Mouse (Mus musculus) A20 (cell line): Measurements from ENCODE around the gene Zdhhc14.
"Not testable (repeated sequence)": the region's sequence is repeated elsewhere in the genome, so short reads cannot be mapped to it uniquely, and the experiment has no call there.

Experiments used
- DNase-seq: peaks from one replicate; pipeline ENCODE4 v3.0.0-alpha.2; 2011; ENCODE audit warnings: low read depth, low spot score

The Zdhhc14 gene

DNA sequence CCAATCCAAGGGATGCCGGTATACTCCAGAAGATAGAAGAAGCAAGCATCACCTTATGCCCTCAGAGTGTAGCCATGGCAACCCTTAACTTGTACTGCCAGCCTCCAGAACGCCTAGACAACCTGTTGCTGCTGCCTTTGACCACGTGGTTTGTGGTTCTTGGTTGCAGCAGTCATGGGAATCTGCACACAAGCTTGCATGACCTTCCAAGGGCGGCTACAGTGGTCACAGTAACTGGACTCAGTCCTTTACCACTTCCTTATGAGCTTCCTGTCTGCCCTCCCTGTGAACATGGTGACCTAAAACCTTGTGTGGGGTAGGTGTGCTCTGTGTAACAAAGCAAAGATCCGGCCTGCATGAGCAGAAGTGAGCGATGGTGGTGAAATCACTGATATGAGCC lies 109.6 kb downstream of the Zdhhc14 start:
- DNase-seq, result no peak

- DNase-seq, result no peak
Observed at GRCm38 (mm10) chr17:5606151-5606591, 113.8 kb downstream of the Zdhhc14 start.

- DNase-seq, result no peak
Observed at GRCm38 (mm10) chr17:5607352-5607751, 115.0 kb downstream of the Zdhhc14 start.

GRCm38 (mm10) chr17:5609875-5610552 lies 117.7 kb downstream of the Zdhhc14 start:
- no peak for DNase-seq

DNA sequence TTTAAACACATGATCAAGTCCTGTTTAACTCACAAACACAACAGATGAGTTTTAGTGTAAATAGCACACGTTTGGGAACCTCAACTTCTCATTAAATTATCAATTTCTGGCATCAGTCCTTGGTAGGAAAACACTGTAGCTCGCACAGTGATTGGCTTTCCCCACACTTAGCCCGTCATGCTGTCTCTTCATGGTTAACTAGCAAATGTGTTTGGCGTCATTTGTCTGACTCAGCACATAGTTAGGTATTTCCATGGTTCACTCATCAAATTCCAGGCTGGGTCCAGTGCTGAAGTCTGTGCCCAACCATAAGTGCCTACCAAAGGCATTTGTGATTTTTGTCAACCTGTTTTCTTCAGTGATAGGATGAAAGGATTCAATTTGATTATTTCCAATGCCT lies 119.9 kb downstream of the Zdhhc14 start:
- no peak for DNase-seq

DNA sequence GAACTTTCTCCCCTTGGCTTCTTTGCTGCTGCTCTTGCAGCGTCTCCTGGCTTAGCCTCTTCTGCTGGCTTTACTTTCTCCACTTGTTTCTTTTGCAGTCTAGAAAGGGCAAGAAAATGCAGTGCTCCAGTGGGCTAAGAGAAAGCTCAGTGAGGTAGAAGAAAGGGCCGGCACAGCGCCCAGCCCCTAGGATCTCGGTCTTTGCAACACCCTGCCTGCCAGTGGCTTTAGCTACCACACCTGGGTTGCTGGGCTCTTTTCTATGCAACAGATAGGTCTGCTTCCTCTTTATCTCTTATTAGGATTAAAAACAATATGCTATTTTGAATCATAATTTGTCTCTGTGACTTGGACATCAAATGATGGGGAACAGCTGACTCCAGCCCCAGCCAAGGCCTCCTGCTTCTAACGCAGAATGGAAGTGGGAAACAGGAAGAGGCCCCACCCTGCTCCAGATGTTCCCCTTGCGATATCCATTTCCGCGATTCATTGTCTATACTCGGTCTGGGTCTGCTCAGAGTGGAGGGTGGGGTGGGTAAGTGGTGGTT lies 122.5 kb downstream of the Zdhhc14 start:
- DNase-seq, result peak; percentile 43

GRCm38 (mm10) chr17:5621626-5622591 lies 129.6 kb downstream of the Zdhhc14 start:
- DNase-seq, result no peak

DNA sequence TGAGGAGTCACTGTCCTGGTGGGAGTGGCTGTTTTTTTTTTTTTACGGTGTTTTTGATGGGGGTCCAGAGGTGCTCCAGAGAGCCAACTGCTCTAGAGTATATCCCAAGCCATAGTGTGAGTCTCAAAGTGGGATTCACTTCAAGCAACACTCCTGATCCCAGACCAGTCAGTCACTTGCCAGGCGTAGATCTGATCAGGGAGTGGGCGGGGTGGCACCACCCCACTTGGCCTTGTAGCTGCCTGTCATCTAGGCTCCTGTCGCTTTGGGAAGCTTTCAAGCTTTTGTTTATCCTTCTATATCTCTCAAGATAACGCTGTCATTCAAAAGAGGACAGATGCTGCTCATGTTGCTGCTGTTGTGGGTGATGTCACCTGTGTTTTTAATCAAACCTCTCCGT lies 130.4 kb downstream of the Zdhhc14 start:
- DNase-seq, result no peak

DNA sequence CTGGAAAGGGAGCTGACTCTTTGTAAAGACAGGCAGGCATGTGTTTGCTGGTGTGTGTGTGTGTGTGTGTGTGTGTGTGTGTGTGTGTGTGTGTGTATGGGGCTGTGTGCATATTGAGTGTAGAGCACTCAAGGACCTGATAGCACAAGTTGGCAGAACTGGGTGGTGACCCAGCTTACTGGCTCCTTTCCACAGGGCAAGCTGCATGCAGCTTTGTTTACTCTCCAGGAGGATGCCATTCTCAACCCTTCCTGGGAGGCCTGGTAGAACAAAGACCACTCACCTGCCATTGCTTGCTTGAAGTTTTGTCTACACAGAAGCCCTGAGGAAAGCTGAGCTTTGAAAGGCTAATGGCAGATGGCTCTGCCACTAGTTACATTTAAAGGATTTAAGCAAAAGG lies 130.8 kb downstream of the Zdhhc14 start:
- no peak for DNase-seq

DNA sequence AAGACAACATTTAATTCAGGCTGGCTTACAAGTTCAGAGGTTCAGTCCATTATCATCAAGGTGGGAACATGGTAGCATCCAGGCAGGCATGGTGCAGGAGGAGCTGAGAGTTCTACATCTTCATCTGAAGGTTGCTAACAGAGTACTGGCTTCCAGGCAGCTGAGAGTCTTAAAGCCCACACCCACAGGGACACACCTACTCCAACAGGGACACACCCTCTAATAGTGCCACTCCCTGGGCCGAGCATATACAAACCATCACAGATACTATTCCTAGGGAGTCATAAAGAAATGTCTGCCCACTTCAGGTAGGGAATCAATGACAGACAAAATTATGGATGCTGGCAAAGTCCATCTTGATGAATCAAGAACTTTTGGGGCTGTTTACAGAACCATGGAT lies 132.5 kb downstream of the Zdhhc14 start:
- DNase-seq, result not testable (repeated sequence)

- DNase-seq, result peak; percentile 63
Observed at GRCm38 (mm10) chr17:5626402-5626801, 134.0 kb downstream of the Zdhhc14 start.

GRCm38 (mm10) chr17:5627664-5628063 lies 135.3 kb downstream of the Zdhhc14 start:
- no peak for DNase-seq

- no peak for DNase-seq
Observed at GRCm38 (mm10) chr17:5629651-5630050, 137.3 kb downstream of the Zdhhc14 start.

- DNase-seq, result no peak
Observed at GRCm38 (mm10) chr17:5635254-5635653, 142.9 kb downstream of the Zdhhc14 start.

- peak; percentile 37 for DNase-seq
Observed at GRCm38 (mm10) chr17:5641436-5641835, 149.1 kb downstream of the Zdhhc14 start.

DNA sequence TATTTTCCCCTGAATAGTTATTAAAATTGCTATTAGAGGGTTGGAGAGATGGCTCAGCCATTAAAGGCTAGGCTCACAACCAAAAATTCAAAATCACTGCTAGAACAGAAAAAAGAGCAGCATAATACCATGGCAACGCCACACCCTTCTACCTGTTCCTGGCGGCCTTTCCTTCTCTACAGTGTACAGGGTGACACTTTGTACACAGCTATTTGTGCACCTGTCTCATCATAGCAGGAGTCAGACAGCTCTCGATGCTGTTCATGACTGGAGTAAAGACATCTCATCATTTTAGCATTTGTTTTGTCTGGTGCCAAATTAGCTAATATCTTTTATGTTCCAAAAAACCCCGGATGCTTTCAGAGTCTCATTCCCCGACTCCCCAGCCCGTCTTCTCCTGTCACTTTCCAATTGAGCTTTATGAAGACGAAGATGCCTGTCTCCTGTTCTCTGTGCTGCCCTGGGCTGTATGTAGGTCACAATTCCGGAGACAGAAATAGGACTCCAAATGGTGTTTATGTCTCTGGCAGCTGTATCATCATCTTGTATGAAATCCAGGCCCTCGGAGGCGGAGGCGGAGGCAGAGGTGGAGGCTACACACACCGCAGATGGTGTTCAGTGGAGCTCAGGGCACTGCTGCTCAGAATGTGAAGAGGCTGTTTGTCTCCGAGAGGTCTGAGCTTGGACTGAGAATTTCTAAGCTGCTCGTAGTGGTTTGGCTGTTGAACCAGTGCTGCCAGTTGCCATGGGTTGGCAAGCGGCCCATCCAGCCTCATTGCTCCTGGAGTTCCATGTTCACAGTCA lies 150.8 kb downstream of the Zdhhc14 start:
- DNase-seq, result no peak

- no peak for DNase-seq
Observed at GRCm38 (mm10) chr17:5650124-5650523, 157.8 kb downstream of the Zdhhc14 start.

- no peak for DNase-seq
Observed at GRCm38 (mm10) chr17:5650642-5651041, 158.3 kb downstream of the Zdhhc14 start.

GRCm38 (mm10) chr17:5651551-5651950 lies 159.2 kb downstream of the Zdhhc14 start:
- no peak for DNase-seq

- DNase-seq, result no peak
Observed at GRCm38 (mm10) chr17:5653981-5654380, 161.6 kb downstream of the Zdhhc14 start.

- DNase-seq, result no peak
Observed at GRCm38 (mm10) chr17:5655536-5655935, 163.2 kb downstream of the Zdhhc14 start.
